Mouse (Mus musculus) forebrain, embryonic 11.5 days (tissue): ENCODE data around the gene Nav1. TPM values are rescaled to one million over a fixed set of nuclear protein-coding genes. Genes with fewer than 3 reads are reported as not detected.

Experiments used
- ATAC-seq: fragments of 200-750 bp; cut with Nextera tagmentation; replicated peaks from 2 replicates; pipeline ENCODE4 v1.8.0; 2017; ENCODE audit warnings: moderate TSS enrichment; ENCODE audit not compliant: low FRiP score
- DNase-seq: peaks from one replicate; pipeline ENCODE4 v3.0.0-alpha.2; 2017; ENCODE audit warnings: low spot score
- H3K27ac ChIP-seq: fragments of 300-500 bp; sonication (generic); 2 replicates; pipeline ENCODE4 v1.5.1; 2014; ENCODE audit warnings: low read depth, low read length
- H3K27me3 ChIP-seq: fragments of 300-500 bp; sonication (generic); 2 replicates; pipeline ENCODE4 v1.6.1; 2014; ENCODE audit warnings: mild to moderate bottlenecking, low read length, mixed read lengths; ENCODE audit not compliant: control insufficient read depth, insufficient read depth
- H3K36me3 ChIP-seq: fragments of 300-500 bp; sonication (generic); 2 replicates; pipeline ENCODE4 v1.6.1; 2014; ENCODE audit warnings: mild to moderate bottlenecking, low read length, moderate library complexity, mixed read lengths; ENCODE audit not compliant: control insufficient read depth, insufficient read depth
- H3K4me1 ChIP-seq: fragments of 300-500 bp; sonication (generic); replicated peaks from 2 replicates; pipeline ENCODE4 v1.6.1; 2014; ENCODE audit warnings: low read length, mixed read lengths; ENCODE audit not compliant: control insufficient read depth, insufficient read depth
- H3K4me2 ChIP-seq: fragments of 300-500 bp; sonication (generic); 2 replicates; pipeline ENCODE4 v1.6.1; 2014; ENCODE audit warnings: low read depth, mild to moderate bottlenecking, low read length, moderate library complexity, mixed read lengths; ENCODE audit not compliant: severe bottlenecking
- H3K4me3 ChIP-seq: fragments of 300-500 bp; sonication (generic); 2 replicates; pipeline ENCODE4 v1.5.1; 2014; ENCODE audit warnings: low read depth, low read length
- H3K9ac ChIP-seq: fragments of 300-500 bp; sonication (generic); 2 replicates; pipeline ENCODE4 v1.6.1; 2014; ENCODE audit warnings: low read length
- H3K9me3 ChIP-seq: fragments of 300-500 bp; sonication (generic); 2 replicates; pipeline ENCODE4 v1.6.1; 2016; ENCODE audit warnings: low read length, mixed read lengths; ENCODE audit not compliant: control insufficient read depth
- WGBS: fragments of 180-500 bp; shearing (Covaris S2); extraction: QIAGEN DNeasy Blood & Tissue Kit; methylation state at CpG from one replicate; pipeline ENCODE4 v1.1.7; 2014; 5-methylcytosine and 5-hydroxymethylcytosine counted together
- polyA plus RNA-seq: library from polyadenylated mRNA; unstranded; fragments of >200 nt; fragmentation: Nextera tagmentation; extraction: Ambion mirVana; gene quantifications from 2 replicates; pipeline ENCODE4 v1.2.1, GENCODE M21; 2014

Nav1 gene
- polyA plus RNA-seq, 1 experiment from 2014 or later = 26.9 TPM

DNA sequence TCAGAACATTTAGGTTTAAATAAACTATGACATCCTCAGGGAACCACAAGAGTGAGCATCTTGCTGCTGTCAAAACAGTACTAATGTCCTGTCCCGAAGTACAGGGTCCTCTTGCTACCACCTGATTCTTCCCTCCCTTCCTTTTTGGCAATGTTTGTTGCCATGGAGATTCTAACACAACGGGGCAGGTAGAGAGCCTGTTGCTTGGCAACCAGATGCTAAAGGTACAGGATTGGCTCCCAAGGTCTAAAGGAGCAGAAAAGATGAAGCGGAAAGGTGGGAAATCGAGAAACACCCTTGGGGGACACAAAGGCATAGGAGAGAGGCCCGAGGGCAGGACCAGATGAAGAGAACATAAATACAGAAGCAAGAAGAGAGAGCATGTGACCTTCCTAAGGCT lies 17.6 kb upstream of the Nav1 start:
- no peaks in the 10 kb centered on the region for H3K36me3 ChIP-seq
- no peak overlapping the region for H3K27ac ChIP-seq
- WGBS = 69% methylated on average over 5 of the region's 5 CpGs
- H3K4me2 ChIP-seq = no peak overlapping the region
- no peak overlapping the region for H3K9ac ChIP-seq
- H3K4me3 ChIP-seq = no peak overlapping the region
- DNase-seq = no peak
- peaks cover 2% of the 10 kb centered on the region; the same call in 1 of the 2 replicates for H3K4me1 ChIP-seq
- ATAC-seq = no peak
- no peaks in the 10 kb centered on the region for H3K27me3 ChIP-seq
- H3K9me3 ChIP-seq = no peaks in the 10 kb centered on the region

DNA sequence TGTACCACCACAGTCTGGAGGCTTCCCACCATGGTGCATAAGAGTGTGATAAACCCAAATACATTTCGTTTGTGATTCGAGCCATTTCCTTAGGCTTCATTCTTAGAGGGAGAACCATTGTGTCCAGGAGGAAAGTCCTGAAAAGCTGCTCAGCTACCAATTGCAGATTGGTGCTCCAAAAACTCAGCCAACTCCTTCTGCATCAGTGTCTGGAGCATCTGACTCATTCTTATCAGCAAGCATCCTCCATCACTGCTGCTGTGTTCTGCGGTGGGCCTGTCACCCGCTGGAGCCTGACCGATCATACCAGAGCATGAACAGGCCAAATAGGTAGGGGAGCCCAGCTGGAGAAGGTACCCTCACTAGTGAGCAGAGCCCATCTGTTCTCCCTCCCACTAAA lies 16.0 kb upstream of the Nav1 start:
- no peak overlapping the region for H3K4me3 ChIP-seq
- H3K27me3 ChIP-seq = no peaks in the 10 kb centered on the region
- H3K4me1 ChIP-seq = peaks cover 2% of the 10 kb centered on the region; the same call in 1 of the 2 replicates
- WGBS = 90% methylated on average over 5 of the region's 5 CpGs
- no peak overlapping the region for H3K27ac ChIP-seq
- no peak overlapping the region for H3K9ac ChIP-seq
- ATAC-seq = no peak
- H3K36me3 ChIP-seq = no peaks in the 10 kb centered on the region
- no peak overlapping the region for H3K4me2 ChIP-seq
- H3K9me3 ChIP-seq = no peaks in the 10 kb centered on the region
- no peak for DNase-seq

DNA sequence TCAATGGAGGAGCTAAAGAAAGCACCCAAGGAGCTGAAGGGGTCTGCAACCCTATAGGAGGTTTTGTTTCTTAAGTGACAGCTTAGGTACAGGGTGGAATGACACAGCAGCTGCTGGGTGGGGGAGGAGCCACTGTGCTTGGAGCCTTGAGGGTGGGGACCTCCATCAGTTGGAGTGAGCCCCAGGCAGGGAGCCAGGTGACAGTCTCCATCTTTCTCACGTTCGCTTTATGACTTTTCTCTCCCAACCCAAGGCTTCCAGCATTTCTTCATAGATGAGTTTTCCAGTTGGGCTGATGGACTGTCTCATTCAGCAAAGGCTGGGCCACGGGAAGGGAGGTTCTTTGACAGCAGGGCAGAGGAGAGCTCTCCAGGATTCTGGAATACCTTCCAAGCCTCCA lies 14.2 kb upstream of the Nav1 start:
- Histone ChIP-seq H3K4me1 (peaks cover 3% of the 10 kb centered on the region; the same call in 1 of the 2 replicates), H3K9ac (no peak overlapping the region), H3K4me2 (no peak overlapping the region), H3K27me3 (no peaks in the 10 kb centered on the region), H3K36me3 (no peaks in the 10 kb centered on the region), H3K27ac (no peak overlapping the region), H3K9me3 (no peaks in the 10 kb centered on the region), H3K4me3 (no peak overlapping the region)
- ATAC-seq (no peak), DNase-seq (no peak)
- 47% methylated on average over 3 of the region's 3 CpGs for WGBS

DNA sequence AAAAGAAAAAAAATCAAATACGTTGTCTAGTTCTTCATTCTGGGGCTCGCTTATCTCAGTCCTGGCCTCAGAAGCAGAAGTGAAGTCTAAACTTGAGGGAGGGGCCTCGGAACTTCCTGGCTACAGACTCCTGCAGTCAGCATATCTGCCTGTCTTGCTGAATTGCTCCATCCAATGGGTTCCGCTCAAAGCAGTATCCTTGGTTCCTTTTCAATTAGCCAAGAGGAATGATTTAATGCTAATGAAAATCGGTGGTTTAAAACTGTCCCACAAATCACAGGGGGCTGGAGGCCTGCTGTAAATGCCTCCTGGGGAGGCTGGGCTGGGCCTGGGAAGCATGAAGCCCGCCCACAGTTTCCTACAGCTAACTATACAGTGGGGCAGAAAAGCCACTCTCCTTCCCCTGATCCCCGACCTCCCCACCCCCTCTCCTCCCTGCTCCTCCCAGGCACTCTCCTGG lies 12.9 kb upstream of the Nav1 start:
- ATAC-seq = no peak
- no peak overlapping the region for H3K27ac ChIP-seq
- no peaks in the 10 kb centered on the region for H3K27me3 ChIP-seq
- no peak overlapping the region for H3K9ac ChIP-seq
- no peak overlapping the region for H3K4me2 ChIP-seq
- H3K36me3 ChIP-seq = no peaks in the 10 kb centered on the region
- H3K4me1 ChIP-seq = peaks cover 5% of the 10 kb centered on the region; the same call in 1 of the 2 replicates
- no peak for DNase-seq
- H3K4me3 ChIP-seq = no peak overlapping the region
- H3K9me3 ChIP-seq = no peaks in the 10 kb centered on the region
- WGBS = 12% methylated on average over 7 of the region's 7 CpGs

DNA sequence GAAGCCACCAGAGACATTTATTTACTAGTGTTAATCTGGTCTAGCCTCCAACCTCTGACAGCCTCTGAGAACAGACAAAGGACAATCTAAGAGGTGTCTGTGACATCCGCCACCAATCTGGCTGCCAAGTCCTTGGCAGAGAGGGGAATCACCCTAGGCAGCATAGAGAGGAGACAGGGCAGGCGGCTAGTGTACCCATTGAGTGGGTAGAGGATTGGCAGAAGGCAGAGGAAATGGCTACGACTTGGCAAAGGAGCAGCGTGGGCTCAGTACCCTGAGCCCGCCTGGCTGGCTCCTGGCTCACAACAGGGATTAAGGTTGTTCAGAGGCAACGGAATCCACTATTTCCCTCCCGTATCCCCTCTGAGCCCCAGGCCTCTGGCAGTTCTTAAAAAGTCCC lies 12.0 kb upstream of the Nav1 start:
- WGBS = 28% methylated on average over 7 of the region's 7 CpGs
- no peak overlapping the region for H3K4me2 ChIP-seq
- H3K9me3 ChIP-seq = no peaks in the 10 kb centered on the region
- H3K36me3 ChIP-seq = no peaks in the 10 kb centered on the region
- no peak overlapping the region for H3K4me3 ChIP-seq
- no peak overlapping the region for H3K27ac ChIP-seq
- H3K9ac ChIP-seq = no peak overlapping the region
- ATAC-seq (no peak), DNase-seq (no peak)
- peaks cover 5% of the 10 kb centered on the region; the same call in 1 of the 2 replicates for H3K4me1 ChIP-seq
- H3K27me3 ChIP-seq = no peaks in the 10 kb centered on the region

DNA sequence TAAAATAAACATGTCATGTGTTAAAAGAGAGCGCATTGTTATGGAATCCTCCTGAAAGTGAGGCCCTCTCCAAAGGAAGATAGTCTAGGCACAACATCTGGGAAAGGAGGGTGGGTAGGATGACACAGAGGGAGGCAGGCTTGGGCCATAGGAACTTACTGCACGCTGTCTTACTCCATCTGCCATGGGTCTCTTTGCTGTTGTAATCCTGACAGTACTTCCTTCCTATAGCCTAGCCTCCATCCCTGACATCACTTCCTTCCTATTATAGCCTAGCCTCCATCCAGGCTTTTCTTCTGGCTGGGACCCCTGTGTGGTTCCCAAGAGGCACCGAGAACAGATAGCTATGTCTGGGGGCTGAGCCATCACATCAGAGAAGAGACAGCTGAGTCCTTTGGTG lies 10.2 kb upstream of the Nav1 start:
- H3K4me1 ChIP-seq = peaks cover 5% of the 10 kb centered on the region; the same call in 1 of the 2 replicates

DNA sequence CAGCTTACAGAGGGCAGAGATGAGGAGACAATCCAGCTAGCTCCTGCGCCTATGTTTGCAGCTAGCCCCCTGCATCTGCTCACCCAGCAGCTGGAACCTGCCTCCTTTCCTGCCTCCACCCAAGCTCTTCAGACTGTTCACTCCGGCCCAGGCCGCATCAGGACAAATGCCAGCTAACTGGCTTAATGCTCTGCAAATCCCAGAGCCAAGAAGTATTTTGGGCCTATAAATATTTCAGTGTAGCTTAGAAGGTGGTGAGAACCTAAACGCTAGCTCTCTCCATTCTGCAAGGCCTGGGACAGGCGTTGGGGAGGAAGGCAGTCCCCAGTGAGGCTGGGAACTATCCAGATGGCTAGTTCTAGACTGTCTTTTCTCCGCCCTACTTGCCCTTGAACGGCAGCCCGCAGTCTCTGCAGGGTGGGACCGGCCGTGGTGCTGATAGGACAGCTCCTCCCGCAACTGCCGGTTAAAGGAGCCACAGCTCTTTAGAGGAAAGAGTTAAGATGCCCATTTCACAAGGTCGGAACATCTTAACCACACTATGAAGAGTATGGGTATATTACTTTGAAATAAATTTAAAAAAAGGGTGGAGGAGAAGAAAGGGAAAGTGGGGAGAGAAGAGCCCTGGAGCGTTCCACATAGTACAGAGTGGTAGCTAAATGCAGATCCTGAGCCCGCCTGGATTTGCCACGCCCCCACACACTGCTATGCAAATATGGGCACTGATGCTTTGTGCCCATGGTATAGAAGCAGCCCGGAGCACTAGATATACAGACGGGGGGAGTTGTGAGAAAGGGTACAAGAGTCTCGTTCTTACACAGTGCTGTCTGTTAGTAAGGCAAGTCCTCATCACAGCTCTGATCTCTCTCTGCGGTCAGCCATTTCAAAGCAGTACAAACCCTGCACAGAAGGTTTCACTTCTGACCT lies 8.9 kb upstream of the Nav1 start:
- no peak overlapping the region; the same call in 1 of the 2 replicates for H3K9ac ChIP-seq
- no peak overlapping the region for H3K4me3 ChIP-seq
- no peak overlapping the region for H3K4me2 ChIP-seq
- 16% methylated on average over 20 of the region's 20 CpGs for WGBS
- H3K36me3 ChIP-seq = no peaks in the 10 kb centered on the region
- H3K4me1 ChIP-seq = peaks cover 5% of the 10 kb centered on the region; the same call in 1 of the 2 replicates
- DNase-seq = peak; percentile 85
- no peaks in the 10 kb centered on the region for H3K9me3 ChIP-seq
- no peak overlapping the region for H3K27ac ChIP-seq
- H3K27me3 ChIP-seq = no peaks in the 10 kb centered on the region
- peak; percentile 69 for ATAC-seq

More for the DNA sequence above, 10.2 kb upstream of the Nav1 start:
- Histone ChIP-seq H3K27me3 (no peaks in the 10 kb centered on the region), H3K9me3 (no peaks in the 10 kb centered on the region), H3K27ac (no peak overlapping the region), H3K4me3 (no peak overlapping the region), H3K36me3 (no peaks in the 10 kb centered on the region), H3K4me2 (no peak overlapping the region), H3K9ac (no peak overlapping the region)
- DNase-seq (no peak), ATAC-seq (no peak)
- 93% methylated on average over 3 of the region's 3 CpGs for WGBS

DNA sequence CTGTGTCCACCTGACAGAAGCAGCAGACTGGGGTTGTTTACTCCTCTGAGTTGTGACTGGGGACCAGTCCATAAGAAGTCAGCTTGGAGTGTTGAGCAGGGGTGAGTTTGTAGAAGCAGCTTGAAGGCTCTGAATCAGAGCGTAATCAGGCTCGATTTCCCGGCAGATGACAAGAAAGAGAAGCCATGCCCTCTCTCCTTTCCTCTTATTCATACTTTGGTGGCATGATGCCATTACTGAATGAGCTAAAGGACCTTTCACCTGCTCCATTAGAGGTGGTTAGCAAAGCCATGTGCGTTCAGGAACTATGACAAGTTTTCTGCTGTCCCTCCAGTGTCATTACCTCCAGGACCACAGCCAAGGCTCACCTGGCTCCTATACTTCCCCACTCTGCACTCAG lies 2.5 kb upstream of the Nav1 start:
- Histone ChIP-seq H3K4me3 (no peak overlapping the region), H3K36me3 (no peaks in the 10 kb centered on the region), H3K4me1 (no peaks in the 10 kb centered on the region), H3K4me2 (no peak overlapping the region), H3K27me3 (no peaks in the 10 kb centered on the region), H3K9me3 (no peaks in the 10 kb centered on the region), H3K9ac (no peak overlapping the region), H3K27ac (no peak overlapping the region)
- DNase-seq (no peak), ATAC-seq (no peak)
- 86% methylated on average over 4 of the region's 4 CpGs for WGBS
